Mouse (Mus musculus) liver, adult 2 months (tissue): ENCODE measurements around the gene Cmtr1. TPM values are rescaled to one million over a fixed set of nuclear protein-coding genes. Genes with fewer than 3 reads are reported as not detected.

Experiments
- DNase-seq: peaks from one replicate; pipeline ENCODE4 v3.0.0-alpha.2; 2011; ENCODE audit warnings: low read depth, low spot score; ENCODE audit errors: extremely low read depth
- H3K27ac ChIP-seq: fragments of 200-500 bp; replicated peaks from 2 replicates; pipeline ENCODE4 v1.5.1; 2012; ENCODE audit warnings: low read depth, mild to moderate bottlenecking, control low read depth, inconsistent platforms, low read length; ENCODE audit not compliant: insufficient read depth
- H3K27me3 ChIP-seq: fragments of 200-500 bp; 2 replicates; pipeline ENCODE4 v1.6.1; 2012; ENCODE audit warnings: mild to moderate bottlenecking, moderate library complexity, low read length, inconsistent platforms; ENCODE audit not compliant: control insufficient read depth, insufficient read depth
- H3K36me3 ChIP-seq: fragments of 200-500 bp; 2 replicates; pipeline ENCODE4 v1.6.1; 2012; ENCODE audit warnings: low read length, inconsistent platforms; ENCODE audit not compliant: control insufficient read depth, insufficient read depth
- H3K4me1 ChIP-seq: fragments of 200-500 bp; 2 replicates; pipeline ENCODE4 v1.6.1; 2011; ENCODE audit warnings: low read length; ENCODE audit not compliant: control insufficient read depth, insufficient read depth
- H3K4me3 ChIP-seq: fragments of 200-500 bp; 2 replicates; pipeline ENCODE4 v1.5.1; 2011; ENCODE audit warnings: low read depth, mild to moderate bottlenecking, control low read depth, low read length, moderate library complexity; ENCODE audit not compliant: insufficient read depth
- H3K79me2 ChIP-seq: fragments of 200-500 bp; 2 replicates; pipeline ENCODE4 v1.6.1; 2012; ENCODE audit warnings: inconsistent platforms, mild to moderate bottlenecking, low read length, moderate library complexity; ENCODE audit not compliant: control insufficient read depth, insufficient read depth
- H3K9ac ChIP-seq: fragments of 200-500 bp; 2 replicates; pipeline ENCODE4 v1.6.1; 2012; ENCODE audit warnings: low read depth, mild to moderate bottlenecking, control low read depth, inconsistent platforms, low read length
- CTCF ChIP-seq: fragments of 200-500 bp; IDR thresholded peaks from 2 replicates; pipeline ENCODE4 v1.5.1; 2011; ENCODE audit warnings: low read depth, low read length, control low read depth
- POLR2A ChIP-seq: fragments of 200-500 bp; IDR thresholded peaks from 2 replicates; pipeline ENCODE4 v1.6.1; 2011; ENCODE audit warnings: low read length, control low read depth; ENCODE audit not compliant: insufficient read depth; ENCODE audit errors: extremely low read depth
- WGBS: fragments of 180-500 bp; shearing (Covaris S2); methylation state at CpG from one replicate; pipeline ENCODE4 v1.1.7; 2018; 5-methylcytosine and 5-hydroxymethylcytosine counted together
- polyA plus RNA-seq: library from polyadenylated mRNA; depleted of rRNA; stranded (reverse); fragments of >200 nt; gene quantifications from 2 replicates; pipeline ENCODE4 v1.2.3, GENCODE M21; 2012
- total RNA-seq: library from RNA; depleted of rRNA; stranded (reverse); fragments of >200 nt; gene quantifications from 2 replicates; pipeline ENCODE4 v1.2.3, GENCODE M21; 2014

Cmtr1 gene
- total and polyA plus RNA-seq, 2 experiments = 23.4 to 27.7 TPM

GRCm38 (mm10) chr17:29658249-29658648 is 2.1 kb upstream of the Cmtr1 start:
- no peaks in the 10 kb centered on the region for H3K27me3 ChIP-seq
- no peak overlapping the region for H3K9ac ChIP-seq
- 80% methylated on average over 2 of the region's 2 CpGs for WGBS
- no peak for DNase-seq
- H3K4me1 ChIP-seq = no peaks in the 10 kb centered on the region; the same call in none of the 2 replicates
- peaks cover under 1% of the 10 kb centered on the region; the same call in 1 of the 2 replicates for H3K36me3 ChIP-seq
- H3K79me2 ChIP-seq = peaks cover 5% of the 10 kb centered on the region; the same call in 1 of the 2 replicates
- H3K27ac ChIP-seq = no peak overlapping the region
- no peak for TF ChIP-seq CTCF
- no peak for TF ChIP-seq POLR2A
- no peak overlapping the region for H3K4me3 ChIP-seq

GRCm38 (mm10) chr17:29660762-29661391 is 482 bp downstream of the Cmtr1 start:
- no peaks in the 10 kb centered on the region for H3K27me3 ChIP-seq
- TF ChIP-seq CTCF (no peak), POLR2A (no peak)
- DNase-seq = peak; percentile 63
- WGBS = under 1% methylated on average over 41 of the region's 41 CpGs
- peak overlapping the region; percentile 95 for H3K9ac ChIP-seq
- peaks cover 17% of the 10 kb centered on the region; the same call in 1 of the 2 replicates for H3K79me2 ChIP-seq
- H3K36me3 ChIP-seq = peaks cover 14% of the 10 kb centered on the region
- peak overlapping the region; percentile 88 for H3K4me3 ChIP-seq
- peak overlapping the region; percentile 59 for H3K27ac ChIP-seq
- H3K4me1 ChIP-seq = no peaks in the 10 kb centered on the region; the same call in none of the 2 replicates

- Histone ChIP-seq H3K4me3 (no peak overlapping the region), H3K4me1 (no peaks in the 10 kb centered on the region; the same call in none of the 2 replicates), H3K27ac (no peak overlapping the region), H3K79me2 (peaks cover 24% of the 10 kb centered on the region; the same call in 1 of the 2 replicates), H3K36me3 (peaks cover 19% of the 10 kb centered on the region), H3K9ac (no peak overlapping the region), H3K27me3 (no peaks in the 10 kb centered on the region)
- DNase-seq = no peak
- WGBS = 83% methylated on average over 6 of the region's 6 CpGs
- TF ChIP-seq CTCF (no peak), POLR2A (no peak)
These were observed 1.8 kb downstream of the Cmtr1 start for GRCm38 (mm10) chr17:29662145-29662544.

GRCm38 (mm10) chr17:29668051-29668986 is 7.9 kb downstream of the Cmtr1 start:
- WGBS = 92% methylated on average over 10 of the region's 10 CpGs
- Histone ChIP-seq H3K27me3 (no peaks in the 10 kb centered on the region), H3K79me2 (peaks cover 33% of the 10 kb centered on the region; the same call in 1 of the 2 replicates), H3K4me3 (no peak overlapping the region), H3K9ac (no peak overlapping the region), H3K36me3 (peaks cover 25% of the 10 kb centered on the region), H3K4me1 (no peaks in the 10 kb centered on the region), H3K27ac (no peak overlapping the region)
- no peak for DNase-seq
- no peak for TF ChIP-seq POLR2A
- TF ChIP-seq CTCF = no peak

GRCm38 (mm10) chr17:29669030-29669429 is 8.6 kb downstream of the Cmtr1 start:
- H3K36me3 ChIP-seq = peaks cover 26% of the 10 kb centered on the region
- DNase-seq = no peak
- H3K9ac ChIP-seq = no peak overlapping the region
- no peak for TF ChIP-seq POLR2A
- no peak for TF ChIP-seq CTCF
- H3K4me1 ChIP-seq = no peaks in the 10 kb centered on the region
- peaks cover 33% of the 10 kb centered on the region; the same call in 1 of the 2 replicates for H3K79me2 ChIP-seq
- no peak overlapping the region for H3K27ac ChIP-seq
- WGBS = 90% methylated on average over 4 of the region's 4 CpGs
- H3K27me3 ChIP-seq = no peaks in the 10 kb centered on the region
- H3K4me3 ChIP-seq = no peak overlapping the region
